Mouse (Mus musculus): Measurements from ENCODE around the gene Ssx9.
"Not testable (repeated sequence)": the region's sequence is repeated elsewhere in the genome, so short reads cannot be mapped to it uniquely, and the experiment has no call there.

Gene Ssx9

GRCm38 (mm10) chrX:8748132-8748531, at the start of gene Ssx9:
TSS of gene Ssx9 (plus strand) at chrX:8748432.
- DNase-seq: not testable (repeated sequence)

GRCm38 (mm10) chrX:8732907-8733306, 15.3 kb upstream of the Ssx9 start:
- DNase-seq: peak; percentile 9

GRCm38 (mm10) chrX:8803391-8803790, 55.2 kb downstream of the Ssx9 start, which contains the start of gene Ssxb5:
TSS of gene Ssxb5 (plus strand) at chrX:8803691.
- not testable (repeated sequence) for DNase-seq

All from right cerebral cortex, postnatal 4 days (tissue).